Comparison of ENCODE assay signal across 10 mouse cellular contexts in the genomic region with DNA sequence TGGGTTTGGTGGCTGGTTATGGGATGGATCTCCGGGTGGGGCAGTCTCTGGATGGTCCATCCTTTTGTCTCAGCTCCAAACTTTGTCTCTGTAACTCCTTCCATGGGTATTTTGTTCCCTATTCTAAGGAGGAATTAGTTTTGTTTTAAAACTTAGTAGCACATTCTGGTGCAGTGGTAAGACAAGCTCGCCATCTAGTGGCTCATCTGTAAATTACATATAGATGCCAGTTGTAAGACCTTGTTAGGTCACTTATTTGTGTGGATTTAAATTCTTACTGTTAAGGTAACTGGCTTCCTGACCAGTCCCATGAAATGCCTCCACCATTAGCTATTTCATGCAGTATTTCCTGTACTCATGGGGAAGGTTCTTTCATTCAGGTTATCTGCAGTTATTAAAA. TPM values are rescaled to one million over a fixed set of nuclear protein-coding genes. Genes with fewer than 3 reads are reported as not detected.
DNase-seq lines count a peak whose midpoint lies in the region; ATAC-seq and TF ChIP-seq lines count a peak whose summit lies in the region.
"Had no signal": no experiment of that assay in that cellular context is flagged by ENCODE, and none has a peak within 500 bp of the region (broad histone marks: within the 10 kb centered on the region; RNA-seq: fewer than 3 reads in every experiment).

No protein-coding gene starts in this region.

- peak; percentile 35 for DNase-seq in cerebellum, adult 8-10 months
- no peak for DNase-seq in cerebellum, postnatal 4 days (ENCODE audit: low spot score in 2 of 2)
- peak; percentile 91 for DNase-seq in lung, embryonic 14.5 days
- no peak for DNase-seq in lung, adult 2 months
- DNase-seq in embryo, embryonic 9.5 days (ENCODE audit: extremely low spot score) = peak; percentile 52
- no peak for DNase-seq in right cerebral cortex, postnatal 4 days

- ATAC-seq in lung, embryonic 14.5 days (ENCODE audit: insufficient read depth) = peak; percentile 51; the same call in 1 of the 2 replicates
- ATAC-seq in intestine, embryonic 16.5 days = peak; percentile 56; the same call in 1 of the 2 replicates
- peak; percentile 72 for ATAC-seq in monocyte, adult 5-6 weeks (replicated peaks; ENCODE audit: insufficient number of reproducible peaks, low FRiP score, low TSS enrichment, poor library complexity, severe bottlenecking)

- WGBS in lung, embryonic 14.5 days = 0% methylated on average over 2 of the region's 2 CpGs
- 3% methylated on average over 2 of the region's 2 CpGs for WGBS in lung, adult 2 months
- WGBS in intestine, embryonic 16.5 days = 6% methylated on average over 2 of the region's 2 CpGs

- no peaks in the 10 kb centered on the region for H3K9me3 ChIP-seq in lung, embryonic 14.5 days (ENCODE audit: low read depth, low read length)
- H3K9me3 ChIP-seq in intestine, embryonic 16.5 days (ENCODE audit: control insufficient read depth, low read length) = no peaks in the 10 kb centered on the region
- H3K9me3 ChIP-seq: heart, embryonic 15.5 days had no signal

- H3K27me3 ChIP-seq in lung, embryonic 14.5 days (ENCODE audit: insufficient read depth, low read length) = no peaks in the 10 kb centered on the region
- no peaks in the 10 kb centered on the region for H3K27me3 ChIP-seq in intestine, embryonic 16.5 days (replicated peaks; ENCODE audit: control insufficient read depth, insufficient read depth, low read length)
- H3K27me3 ChIP-seq: heart, embryonic 15.5 days had no signal

- H3K36me3 ChIP-seq in lung, embryonic 14.5 days (ENCODE audit: insufficient read depth) = no peaks in the 10 kb centered on the region
- no peaks in the 10 kb centered on the region for H3K36me3 ChIP-seq in intestine, embryonic 16.5 days (ENCODE audit: control insufficient read depth, insufficient read depth, low read length)
- H3K36me3 ChIP-seq: heart, embryonic 15.5 days had no signal

- TF ChIP-seq CTCF in lung, embryonic 14.5 days (IDR thresholded peaks at IDR 0.05; ENCODE audit: low read depth) = peak; percentile 82
- no peak for TF ChIP-seq CTCF in lung, adult 2 months (IDR thresholded peaks at IDR 0.05; ENCODE audit: insufficient read depth, low read length)

- no peak overlapping the region for H3K9ac ChIP-seq in lung, embryonic 14.5 days
- no peak overlapping the region for H3K9ac ChIP-seq in intestine, embryonic 16.5 days (ENCODE audit: low read depth, low read length)
- H3K9ac ChIP-seq: heart, embryonic 15.5 days had no signal

- TF ChIP-seq POLR2A in lung, adult 2 months (IDR thresholded peaks at IDR 0.05; ENCODE audit: borderline replicate concordance, extremely low read depth, low read depth, low read length) = no peak

- no peak overlapping the region for H3K4me3 ChIP-seq in lung, embryonic 14.5 days (ENCODE audit: low read depth, low read length)
- no peak overlapping the region for H3K4me3 ChIP-seq in lung, adult 2 months (replicated peaks; ENCODE audit: extremely low read depth, low read depth, low read length)
- no peak overlapping the region for H3K4me3 ChIP-seq in intestine, embryonic 16.5 days (ENCODE audit: low read length)
- H3K4me3 ChIP-seq: heart, embryonic 15.5 days; myocyte had no signal

- no peak overlapping the region for H3K4me2 ChIP-seq in lung, embryonic 14.5 days
- no peak overlapping the region for H3K4me2 ChIP-seq in intestine, embryonic 16.5 days (ENCODE audit: low read depth, low read length)
- H3K4me2 ChIP-seq: heart, embryonic 15.5 days had no signal

- H3K4me1 ChIP-seq in lung, embryonic 14.5 days (ENCODE audit: insufficient read depth) = peaks cover 8% of the 10 kb centered on the region; the same call in 1 of the 2 replicates
- H3K4me1 ChIP-seq in lung, adult 2 months (ENCODE audit: control insufficient read depth, insufficient read depth, low read length) = peaks cover 2% of the 10 kb centered on the region; the same call in 1 of the 2 replicates
- no peaks in the 10 kb centered on the region for H3K4me1 ChIP-seq in intestine, embryonic 16.5 days (ENCODE audit: control insufficient read depth, insufficient read depth, low read length)
- H3K4me1 ChIP-seq: heart, embryonic 15.5 days had no signal

- H3K27ac ChIP-seq in lung, embryonic 14.5 days (ENCODE audit: low read depth) = no peak overlapping the region
- H3K27ac ChIP-seq in intestine, embryonic 16.5 days (ENCODE audit: low read length) = no peak overlapping the region
- H3K27ac ChIP-seq: heart, embryonic 15.5 days had no signal

RNA-seq across cellular contexts. Expression of a gene that starts 18.6 kb away (rescaled TPM):
- 19.2 and 19.8 TPM in 2 replicates for polyA plus RNA-seq in lung, embryonic 14.5 days (2014; fragmentation: Nextera tagmentation; extraction: Ambion mirVana)
- 6.3 and 7.1 TPM in 2 replicates for polyA plus RNA-seq in lung, adult 2 months (2012; rRNA removed)
- 12.9 and 14.2 TPM in 2 replicates for polyA plus RNA-seq in intestine, embryonic 16.5 days (2015; fragmentation: Nextera tagmentation; extraction: Ambion mirVana)
- 28.1 to 42.9 TPM (median 36.1 TPM) in 3 replicates for total RNA-seq in monocyte, adult 5-6 weeks (2017)

Comparison
In these comparisons a context has a peak if more than half of its experiments do, and no peak if none do; other contexts are left out.
1. DNase-seq: peak in cerebellum, adult 8-10 months (single experiment), lung, embryonic 14.5 days (single experiment) and embryo, embryonic 9.5 days (single experiment); none in cerebellum, postnatal 4 days (0 of 2), lung, adult 2 months (single experiment) and right cerebral cortex, postnatal 4 days (single experiment).
2. Peak in every context shown above with its lines, with median percentiles within 50 percentile points of each other: ATAC-seq.